16 mouse cellular contexts compared by ENCODE assay signal in genomic region chr9:17816730-17817403, GRCm38 (mm10).
DNase-seq lines count a peak whose midpoint lies in the region; ATAC-seq lines count a peak whose summit lies in the region.
"Had no signal": no experiment of that assay in that cellular context is flagged by ENCODE, and none has a peak within 500 bp of the region (broad histone marks: within the 10 kb centered on the region; RNA-seq: fewer than 3 reads in every experiment).

No protein-coding gene starts in this region.

- 10% methylated on average over 3 of the region's 3 CpGs for WGBS in hindbrain, embryonic 11.5 days
- WGBS in hindbrain, embryonic 16.5 days: 18% methylated on average over 3 of the region's 3 CpGs
- WGBS in midbrain, embryonic 11.5 days: 2% methylated on average over 3 of the region's 3 CpGs
- 5% methylated on average over 3 of the region's 3 CpGs for WGBS in midbrain, embryonic 13.5 days

- peak; percentile 7 for DNase-seq in hindbrain, embryonic 11.5 days (ENCODE audit: low spot score)
- DNase-seq in midbrain, embryonic 11.5 days (ENCODE audit: low spot score, missing footprints): peak; percentile 83
- DNase-seq in embryo, embryonic 11 days: peak; percentile 63
- no peak for DNase-seq in right cerebral cortex, adult 18-20 months
- no peak for DNase-seq in left cerebral cortex, adult 18-20 months (ENCODE audit: low spot score in 2 of 2)
- DNase-seq: cerebellum, adult 9-10 months; kidney, postnatal 10 days; lung, postnatal 10 days; spleen, adult 18-20 months; thymus, adult 18-20 months had no signal

- H3K4me1 ChIP-seq in hindbrain, embryonic 11.5 days (replicated peaks; ENCODE audit: control insufficient read depth, insufficient read depth, low read length): no peaks in the 10 kb centered on the region
- no peaks in the 10 kb centered on the region for H3K4me1 ChIP-seq in hindbrain, embryonic 16.5 days (ENCODE audit: control insufficient read depth, insufficient read depth, low read depth, low read length)
- 0 out of 2 replicates have a peak, but pooled peaks cover 2% of the 10 kb centered on the region for H3K4me1 ChIP-seq in midbrain, embryonic 11.5 days (ENCODE audit: control insufficient read depth, insufficient read depth, low read length)
- H3K4me1 ChIP-seq in midbrain, embryonic 13.5 days (replicated peaks): no peaks in the 10 kb centered on the region
- H3K4me1 ChIP-seq: embryonic facial prominence, embryonic 12.5 days; limb, embryonic 13.5 days had no signal

- peak; percentile 35; the same call in 1 of the 2 replicates for ATAC-seq in hindbrain, embryonic 11.5 days (ENCODE audit: low FRiP score)
- no peak for ATAC-seq in hindbrain, embryonic 16.5 days
- peak; percentile 69 for ATAC-seq in midbrain, embryonic 11.5 days (ENCODE audit: low FRiP score)
- no peak for ATAC-seq in midbrain, embryonic 13.5 days
- ATAC-seq: inflammation-experienced regulatory T-cells, adult 6 months; Patski had no signal

- H3K4me2 ChIP-seq in hindbrain, embryonic 11.5 days (replicated peaks; ENCODE audit: low read depth, low read length): no peak overlapping the region
- H3K4me2 ChIP-seq in hindbrain, embryonic 16.5 days (ENCODE audit: low read length): no peak overlapping the region
- H3K4me2 ChIP-seq in midbrain, embryonic 11.5 days: no peak overlapping the region
- H3K4me2 ChIP-seq in midbrain, embryonic 13.5 days (replicated peaks): no peak overlapping the region
- H3K4me2 ChIP-seq: embryonic facial prominence, embryonic 12.5 days; limb, embryonic 13.5 days had no signal

- no peak overlapping the region for H3K9ac ChIP-seq in hindbrain, embryonic 11.5 days (ENCODE audit: low read depth, low read length)
- H3K9ac ChIP-seq in hindbrain, embryonic 16.5 days (ENCODE audit: low read depth, low read length): no peak overlapping the region
- H3K9ac ChIP-seq in midbrain, embryonic 11.5 days (ENCODE audit: low read length): no peak overlapping the region
- no peak overlapping the region for H3K9ac ChIP-seq in midbrain, embryonic 13.5 days (replicated peaks)
- H3K9ac ChIP-seq: embryonic facial prominence, embryonic 12.5 days; limb, embryonic 13.5 days had no signal

- H3K27me3 ChIP-seq in hindbrain, embryonic 11.5 days (ENCODE audit: control insufficient read depth, insufficient read depth, low read length): no peaks in the 10 kb centered on the region
- no peaks in the 10 kb centered on the region for H3K27me3 ChIP-seq in hindbrain, embryonic 16.5 days (replicated peaks; ENCODE audit: control insufficient read depth, insufficient read depth, low read length)
- H3K27me3 ChIP-seq in midbrain, embryonic 11.5 days (ENCODE audit: control insufficient read depth, insufficient read depth, low read length): no peaks in the 10 kb centered on the region
- H3K27me3 ChIP-seq in midbrain, embryonic 13.5 days: no peaks in the 10 kb centered on the region
- H3K27me3 ChIP-seq: embryonic facial prominence, embryonic 12.5 days; limb, embryonic 13.5 days; Patski had no signal

- H3K4me3 ChIP-seq in hindbrain, embryonic 11.5 days (ENCODE audit: low read depth, low read length): no peak overlapping the region
- no peak overlapping the region for H3K4me3 ChIP-seq in hindbrain, embryonic 16.5 days (ENCODE audit: low read length)
- H3K4me3 ChIP-seq in midbrain, embryonic 11.5 days (ENCODE audit: low read depth, low read length): no peak overlapping the region
- no peak overlapping the region for H3K4me3 ChIP-seq in midbrain, embryonic 13.5 days (replicated peaks)
- H3K4me3 ChIP-seq: embryonic facial prominence, embryonic 12.5 days; limb, embryonic 13.5 days had no signal

- H3K27ac ChIP-seq in hindbrain, embryonic 11.5 days (ENCODE audit: low read depth, low read length): no peak overlapping the region
- H3K27ac ChIP-seq in hindbrain, embryonic 16.5 days (ENCODE audit: low read depth, low read length): no peak overlapping the region
- no peak overlapping the region for H3K27ac ChIP-seq in midbrain, embryonic 11.5 days (ENCODE audit: low read depth, low read length)
- no peak overlapping the region for H3K27ac ChIP-seq in midbrain, embryonic 13.5 days
- H3K27ac ChIP-seq: embryonic facial prominence, embryonic 12.5 days; limb, embryonic 13.5 days had no signal

- H3K9me3 ChIP-seq in hindbrain, embryonic 11.5 days (ENCODE audit: control insufficient read depth, low read length): no peaks in the 10 kb centered on the region
- no peaks in the 10 kb centered on the region for H3K9me3 ChIP-seq in hindbrain, embryonic 16.5 days (ENCODE audit: control insufficient read depth, low read length)
- no peaks in the 10 kb centered on the region for H3K9me3 ChIP-seq in midbrain, embryonic 11.5 days (ENCODE audit: control insufficient read depth, low read length)
- no peaks in the 10 kb centered on the region for H3K9me3 ChIP-seq in midbrain, embryonic 13.5 days
- H3K9me3 ChIP-seq: embryonic facial prominence, embryonic 12.5 days; limb, embryonic 13.5 days had no signal

- H3K36me3 ChIP-seq in hindbrain, embryonic 11.5 days (ENCODE audit: control insufficient read depth, insufficient read depth, low read length): no peaks in the 10 kb centered on the region
- H3K36me3 ChIP-seq in hindbrain, embryonic 16.5 days (ENCODE audit: control insufficient read depth, insufficient read depth, low read length): no peaks in the 10 kb centered on the region
- H3K36me3 ChIP-seq in midbrain, embryonic 11.5 days (ENCODE audit: control insufficient read depth, insufficient read depth, low read length): no peaks in the 10 kb centered on the region
- H3K36me3 ChIP-seq in midbrain, embryonic 13.5 days: no peaks in the 10 kb centered on the region
- H3K36me3 ChIP-seq: embryonic facial prominence, embryonic 12.5 days; limb, embryonic 13.5 days had no signal

Comparison
In these comparisons a context has a peak if more than half of its experiments do, and no peak if none do; other contexts are left out.
1. ATAC-seq: peak in hindbrain, embryonic 11.5 days (single experiment) and midbrain, embryonic 11.5 days (single experiment); none in hindbrain, embryonic 16.5 days (single experiment) and midbrain, embryonic 13.5 days (single experiment).
2. DNase-seq: peak in hindbrain, embryonic 11.5 days (single experiment), midbrain, embryonic 11.5 days (single experiment) and embryo, embryonic 11 days (single experiment); none in right cerebral cortex, adult 18-20 months (single experiment) and left cerebral cortex, adult 18-20 months (0 of 2).